Mouse (Mus musculus): Measurements from ENCODE around the gene 4930412O13Rik. TPM values are rescaled to one million over a fixed set of nuclear protein-coding genes. Genes with fewer than 3 reads are reported as not detected.
A peak's percentile ranks its signal among the peaks of the same experiment; 100 is the strongest.

4930412O13Rik gene
- polyA plus RNA-seq (2015; fragmentation: Nextera tagmentation; extraction: Ambion mirVana), result not detected in 2 replicates

DNA sequence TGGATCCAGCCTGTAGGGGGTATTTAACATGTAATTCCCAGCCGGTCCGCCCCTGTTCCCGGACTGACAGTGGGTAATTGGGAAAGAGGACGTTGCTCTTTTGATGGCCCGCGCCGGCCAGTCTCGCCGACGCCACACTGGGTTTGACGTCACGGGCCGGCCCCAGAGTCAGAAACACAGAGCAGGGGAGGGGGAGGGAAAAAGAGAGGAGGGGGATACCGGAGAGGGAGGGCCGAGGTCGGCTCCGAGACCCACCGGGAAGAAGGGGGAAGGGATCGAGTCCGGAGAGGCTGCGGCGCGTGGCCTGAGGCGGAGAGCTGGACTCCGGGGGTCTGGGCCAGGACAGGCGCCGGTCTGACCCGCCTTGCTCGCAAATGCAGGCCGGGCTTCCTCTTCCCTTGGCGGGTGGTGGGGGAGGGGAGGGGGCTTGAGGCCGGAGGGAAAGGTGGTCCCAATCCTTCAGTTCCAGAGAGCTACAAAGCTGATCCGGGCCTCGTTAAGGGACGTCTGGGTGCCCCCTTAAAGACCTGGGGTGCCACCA is at the start of gene 4930412O13Rik:
4930412O13Rik (plus strand) TSS at position 202 of the 541 bp plus-strand sequence.
- Histone ChIP-seq H3K9me3 (replicated peaks; ENCODE audit: control insufficient read depth, low read length) (no peaks in the 10 kb centered on the region), H3K27ac (ENCODE audit: low read length) (no peak within 1 kb of the TSS), H3K36me3 (ENCODE audit: control insufficient read depth, insufficient read depth, low read length) (no peaks in the 10 kb centered on the region), H3K9ac (ENCODE audit: low read length) (no peak within 1 kb of the TSS; the same call in none of the 2 replicates), H3K27me3 (ENCODE audit: control insufficient read depth, insufficient read depth, low read length) (peaks cover 67% of the 10 kb centered on the region), H3K4me3 (replicated peaks; ENCODE audit: low read length) (peak within 1 kb of the TSS; percentile 60), H3K4me2 (ENCODE audit: low read depth, low read length) (peak within 1 kb of the TSS; percentile 98), H3K4me1 (ENCODE audit: control insufficient read depth, insufficient read depth, low read length) (peaks cover 16% of the 10 kb centered on the region)
- no peak for ATAC-seq (ENCODE audit: insufficient read depth, low FRiP score)
- WGBS, result under 1% methylated on average over 32 of the region's 35 CpGs

DNA sequence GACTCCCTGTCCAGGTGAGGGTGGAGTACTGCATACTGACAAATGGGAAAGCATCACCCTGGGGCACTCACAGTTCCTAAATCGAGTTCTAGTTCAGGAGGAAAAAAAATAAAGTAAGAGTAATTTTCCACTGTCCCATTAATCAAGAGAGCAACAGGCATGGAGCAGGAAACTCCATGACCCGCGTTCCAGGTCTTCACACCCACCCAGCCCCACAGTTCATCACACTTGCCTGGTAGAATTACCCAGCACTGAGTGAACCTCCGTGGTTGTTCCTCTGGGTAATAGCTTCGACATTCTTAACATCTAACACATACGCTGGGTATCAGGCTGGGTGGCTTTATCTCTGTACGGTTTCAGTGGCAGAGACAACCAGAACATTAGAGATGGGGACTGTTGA is 47.3 kb upstream of the 4930412O13Rik start:
- no peak overlapping the region for H3K27ac ChIP-seq (ENCODE audit: low read length)
- WGBS, result 70% methylated on average over 7 of the region's 7 CpGs
- H3K27me3 ChIP-seq (ENCODE audit: control insufficient read depth, insufficient read depth, low read length), result no peaks in the 10 kb centered on the region

DNA sequence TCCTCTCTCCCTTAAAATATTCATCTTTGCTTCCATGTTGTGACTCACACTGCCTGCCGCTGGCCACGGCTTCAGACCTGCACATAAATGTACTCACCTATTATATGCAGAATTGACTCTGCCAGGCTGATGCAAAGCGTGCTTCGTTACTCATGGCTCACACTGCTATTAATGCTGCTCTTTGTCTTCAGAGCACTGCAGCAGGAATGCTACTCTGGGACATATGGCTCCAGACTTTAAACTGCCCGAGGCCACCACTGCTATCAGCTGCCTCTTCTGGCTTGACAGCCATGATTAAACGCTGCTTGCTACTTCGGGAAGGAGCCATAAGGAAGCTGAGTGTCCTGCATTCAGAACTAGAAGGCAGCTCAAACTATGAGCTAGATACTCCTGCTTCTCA is 45.9 kb upstream of the 4930412O13Rik start:
- no peaks in the 10 kb centered on the region for H3K27me3 ChIP-seq (ENCODE audit: control insufficient read depth, insufficient read depth, low read length)
- no peaks in the 10 kb centered on the region for H3K9me3 ChIP-seq (replicated peaks; ENCODE audit: control insufficient read depth, low read length)
- no peaks in the 10 kb centered on the region for H3K4me1 ChIP-seq (ENCODE audit: control insufficient read depth, insufficient read depth, low read length)
- WGBS, result 49% methylated on average over 7 of the region's 7 CpGs
- no peaks in the 10 kb centered on the region for H3K36me3 ChIP-seq (ENCODE audit: control insufficient read depth, insufficient read depth, low read length)
- H3K9ac ChIP-seq (ENCODE audit: low read length), result no peak overlapping the region
- H3K27ac ChIP-seq (ENCODE audit: low read length), result no peak overlapping the region
- no peak overlapping the region for H3K4me2 ChIP-seq (ENCODE audit: low read depth, low read length)
- H3K4me3 ChIP-seq (replicated peaks; ENCODE audit: low read length), result no peak overlapping the region
- ATAC-seq (ENCODE audit: insufficient read depth, low FRiP score), result no peak

More for the DNA sequence above, 47.3 kb upstream of the 4930412O13Rik start:
- no peak overlapping the region for H3K4me3 ChIP-seq (replicated peaks; ENCODE audit: low read length)
- no peak overlapping the region for H3K9ac ChIP-seq (ENCODE audit: low read length)
- no peaks in the 10 kb centered on the region for H3K36me3 ChIP-seq (ENCODE audit: control insufficient read depth, insufficient read depth, low read length)
- no peaks in the 10 kb centered on the region for H3K9me3 ChIP-seq (replicated peaks; ENCODE audit: control insufficient read depth, low read length)
- H3K4me2 ChIP-seq (ENCODE audit: low read depth, low read length), result no peak overlapping the region
- ATAC-seq (ENCODE audit: insufficient read depth, low FRiP score), result no peak
- no peaks in the 10 kb centered on the region for H3K4me1 ChIP-seq (ENCODE audit: control insufficient read depth, insufficient read depth, low read length)

DNA sequence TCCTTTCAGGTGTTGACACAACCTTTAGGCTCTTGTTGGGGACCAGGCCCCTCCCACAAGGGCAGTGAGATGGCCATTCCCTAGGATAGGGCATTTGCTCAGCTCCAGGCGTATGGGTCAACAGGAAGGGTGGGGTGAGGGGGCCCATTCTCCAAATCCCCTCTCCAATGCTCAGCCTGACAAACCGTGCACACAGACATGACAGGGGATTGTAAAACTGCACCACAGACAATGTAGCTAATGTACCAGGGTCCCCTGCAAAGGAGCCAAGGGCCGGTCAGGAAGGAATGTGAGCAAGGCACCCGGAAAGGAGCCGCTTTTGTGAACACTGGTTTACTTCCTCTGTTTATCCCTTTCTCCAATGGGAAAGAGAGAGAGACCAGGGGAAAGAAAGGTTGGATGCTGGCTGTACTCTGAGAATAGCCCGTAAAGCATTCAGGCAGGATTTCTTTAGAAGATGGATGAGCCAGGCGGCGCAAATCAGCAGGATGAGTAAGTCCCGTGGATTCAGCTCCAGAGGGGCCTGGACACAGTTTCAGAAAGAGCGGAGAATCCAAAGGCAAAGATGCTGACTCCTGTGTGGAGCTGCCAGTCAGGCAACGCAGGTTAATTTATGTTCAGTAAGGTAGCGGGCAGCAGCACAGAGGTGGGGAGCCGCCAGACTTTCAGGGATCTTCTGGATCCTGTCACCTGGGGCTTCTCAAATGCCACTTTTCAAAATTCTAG is 28.0 kb upstream of the 4930412O13Rik start:
- no peak for ATAC-seq (ENCODE audit: insufficient read depth, low FRiP score)
- 0 out of 2 replicates have a peak overlapping the region, but pooled peaks have one; percentile 9 for H3K4me2 ChIP-seq (ENCODE audit: low read depth, low read length)
- H3K4me3 ChIP-seq (replicated peaks; ENCODE audit: low read length), result no peak overlapping the region
- H3K27me3 ChIP-seq (ENCODE audit: control insufficient read depth, insufficient read depth, low read length), result no peaks in the 10 kb centered on the region
- no peak overlapping the region for H3K9ac ChIP-seq (ENCODE audit: low read length)
- H3K9me3 ChIP-seq (replicated peaks; ENCODE audit: control insufficient read depth, low read length), result no peaks in the 10 kb centered on the region
- 0 out of 2 replicates have a peak, but pooled peaks cover 3% of the 10 kb centered on the region for H3K4me1 ChIP-seq (ENCODE audit: control insufficient read depth, insufficient read depth, low read length)
- H3K36me3 ChIP-seq (ENCODE audit: control insufficient read depth, insufficient read depth, low read length), result no peaks in the 10 kb centered on the region
- WGBS, result 29% methylated on average over 13 of the region's 13 CpGs
- no peak overlapping the region for H3K27ac ChIP-seq (ENCODE audit: low read length)

DNA sequence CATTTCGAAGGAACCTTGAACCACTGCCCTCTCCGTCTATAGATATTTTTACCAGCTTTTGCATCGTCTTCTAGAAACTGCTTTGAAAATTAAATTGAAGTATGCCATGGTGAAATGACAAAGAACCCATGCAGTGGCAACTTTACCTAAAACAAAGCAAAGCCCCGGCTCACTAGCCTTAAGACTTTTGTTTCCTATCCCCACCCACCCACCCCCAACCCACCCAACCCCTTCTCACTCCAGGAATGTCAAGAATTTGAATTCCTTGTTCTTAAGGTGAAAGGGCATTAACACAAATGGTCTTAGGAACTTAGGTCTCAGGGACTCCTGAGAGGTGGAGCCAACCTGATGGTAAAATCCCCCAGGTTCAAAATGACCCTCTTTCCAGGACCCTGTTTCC is 25.2 kb upstream of the 4930412O13Rik start:
- H3K27ac ChIP-seq (ENCODE audit: low read length), result no peak overlapping the region
- no peaks in the 10 kb centered on the region for H3K27me3 ChIP-seq (ENCODE audit: control insufficient read depth, insufficient read depth, low read length)
- H3K9ac ChIP-seq (ENCODE audit: low read length), result no peak overlapping the region
- no peak overlapping the region for H3K4me2 ChIP-seq (ENCODE audit: low read depth, low read length)
- H3K9me3 ChIP-seq (replicated peaks; ENCODE audit: control insufficient read depth, low read length), result no peaks in the 10 kb centered on the region
- WGBS, result 56% methylated on average over 4 of the region's 4 CpGs
- no peaks in the 10 kb centered on the region for H3K36me3 ChIP-seq (ENCODE audit: control insufficient read depth, insufficient read depth, low read length)
- no peak overlapping the region for H3K4me3 ChIP-seq (replicated peaks; ENCODE audit: low read length)
- no peak for ATAC-seq (ENCODE audit: insufficient read depth, low FRiP score)
- H3K4me1 ChIP-seq (ENCODE audit: control insufficient read depth, insufficient read depth, low read length), result 0 out of 2 replicates have a peak, but pooled peaks cover 3% of the 10 kb centered on the region

DNA sequence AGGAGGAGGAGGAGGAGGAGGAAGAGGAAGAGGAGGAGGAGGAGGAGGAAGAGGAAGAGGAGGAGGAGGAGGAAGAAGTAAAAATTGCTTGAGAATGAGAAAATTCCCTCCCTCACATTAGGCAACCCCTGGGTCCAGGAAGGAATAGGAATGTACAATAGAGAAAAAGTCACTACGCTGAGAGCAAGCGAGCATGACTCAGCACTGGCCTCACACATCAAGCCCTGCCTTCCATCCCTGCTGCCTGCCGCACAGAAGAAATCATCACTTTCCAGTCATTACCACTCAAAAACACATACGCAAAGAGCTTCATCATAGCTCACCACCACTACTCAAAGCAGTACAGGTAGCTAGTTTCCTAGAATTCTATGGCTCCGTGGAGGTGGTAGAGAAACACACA is 20.4 kb upstream of the 4930412O13Rik start:
- 67% methylated on average over 5 of the region's 5 CpGs for WGBS
- no peaks in the 10 kb centered on the region for H3K36me3 ChIP-seq (ENCODE audit: control insufficient read depth, insufficient read depth, low read length)
- no peak overlapping the region for H3K9ac ChIP-seq (ENCODE audit: low read length)
- H3K9me3 ChIP-seq (replicated peaks; ENCODE audit: control insufficient read depth, low read length), result no peaks in the 10 kb centered on the region
- no peak for ATAC-seq (ENCODE audit: insufficient read depth, low FRiP score)
- H3K27me3 ChIP-seq (ENCODE audit: control insufficient read depth, insufficient read depth, low read length), result no peaks in the 10 kb centered on the region
- no peaks in the 10 kb centered on the region for H3K4me1 ChIP-seq (ENCODE audit: control insufficient read depth, insufficient read depth, low read length)
- no peak overlapping the region for H3K27ac ChIP-seq (ENCODE audit: low read length)
- no peak overlapping the region for H3K4me2 ChIP-seq (ENCODE audit: low read depth, low read length)
- no peak overlapping the region for H3K4me3 ChIP-seq (replicated peaks; ENCODE audit: low read length)

DNA sequence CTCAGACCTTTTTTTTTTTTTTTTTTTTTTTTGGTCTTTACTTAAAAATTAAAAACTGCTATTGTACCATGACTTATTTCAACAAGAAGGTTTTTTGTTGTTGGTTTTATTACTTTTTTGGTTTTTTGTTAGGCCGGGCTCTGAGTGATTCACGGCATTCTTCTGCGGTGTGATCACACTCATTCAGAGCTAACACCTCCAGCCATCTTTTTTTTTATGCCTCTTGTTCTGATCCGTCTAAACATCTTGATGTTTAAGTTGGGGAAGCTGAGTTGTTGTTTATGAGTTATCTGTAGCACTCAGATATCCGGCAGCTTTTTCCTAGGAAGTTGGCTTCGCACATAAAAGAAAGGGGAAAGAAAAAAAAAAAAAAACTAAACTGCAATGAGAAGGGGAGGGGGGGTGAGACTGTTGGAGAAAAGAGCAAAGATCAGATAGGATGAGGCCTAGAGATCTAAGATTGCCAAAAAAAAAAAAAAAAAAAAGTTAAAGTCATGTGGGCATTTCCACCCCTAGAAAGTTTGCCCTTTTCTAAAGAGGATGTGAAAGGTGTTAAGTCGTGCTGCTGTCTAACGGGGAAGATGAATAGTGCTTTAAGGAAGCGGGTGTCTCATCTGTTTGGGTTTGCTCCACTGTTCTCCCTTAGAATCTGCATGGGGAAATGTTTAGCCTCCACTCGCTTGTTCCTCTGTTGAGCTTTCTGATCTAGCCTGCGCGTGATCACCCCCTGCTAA is 13.8 kb upstream of the 4930412O13Rik start:
- 58% methylated on average over 12 of the region's 12 CpGs for WGBS
- no peak for ATAC-seq (ENCODE audit: insufficient read depth, low FRiP score)
- Histone ChIP-seq H3K36me3 (ENCODE audit: control insufficient read depth, insufficient read depth, low read length) (no peaks in the 10 kb centered on the region), H3K4me2 (ENCODE audit: low read depth, low read length) (no peak overlapping the region), H3K9ac (ENCODE audit: low read length) (no peak overlapping the region), H3K4me3 (replicated peaks; ENCODE audit: low read length) (no peak overlapping the region), H3K9me3 (replicated peaks; ENCODE audit: control insufficient read depth, low read length) (no peaks in the 10 kb centered on the region), H3K27me3 (ENCODE audit: control insufficient read depth, insufficient read depth, low read length) (peaks cover 20% of the 10 kb centered on the region), H3K27ac (ENCODE audit: low read length) (no peak overlapping the region), H3K4me1 (ENCODE audit: control insufficient read depth, insufficient read depth, low read length) (no peaks in the 10 kb centered on the region)

DNA sequence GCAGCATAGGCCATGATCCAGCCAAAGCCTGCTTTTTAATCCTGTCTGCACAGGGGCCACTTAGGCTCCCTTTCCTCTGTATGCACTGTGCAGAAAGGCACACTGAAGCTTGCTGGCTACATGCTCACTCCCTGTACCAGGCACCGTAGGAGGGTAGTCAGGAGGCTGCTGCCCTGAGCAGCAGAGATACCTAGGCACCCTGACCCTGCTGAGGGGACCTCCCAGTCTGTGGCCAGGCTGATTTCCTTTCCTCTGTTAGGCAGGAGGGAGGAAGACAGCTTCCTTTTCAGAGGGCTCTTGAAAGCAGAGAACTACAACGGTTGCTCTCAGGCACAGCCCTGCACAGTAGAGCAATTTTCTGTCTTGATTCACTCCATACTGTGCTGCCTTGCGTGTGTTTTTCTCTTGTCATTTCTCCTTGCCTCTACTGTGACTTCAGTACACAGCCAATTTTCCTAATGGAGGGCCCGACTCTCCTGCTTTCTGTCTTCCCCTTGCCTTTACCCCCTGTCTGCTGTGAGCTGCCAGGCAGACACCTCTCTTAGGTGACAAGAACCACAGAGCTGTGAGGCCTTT is 9.8 kb upstream of the 4930412O13Rik start:
- no peak for ATAC-seq (ENCODE audit: insufficient read depth, low FRiP score)
- peaks cover 53% of the 10 kb centered on the region for H3K27me3 ChIP-seq (ENCODE audit: control insufficient read depth, insufficient read depth, low read length)
- no peak overlapping the region for H3K4me3 ChIP-seq (replicated peaks; ENCODE audit: low read length)
- WGBS, result 50% methylated on average over 4 of the region's 4 CpGs
- no peaks in the 10 kb centered on the region for H3K36me3 ChIP-seq (ENCODE audit: control insufficient read depth, insufficient read depth, low read length)
- H3K9ac ChIP-seq (ENCODE audit: low read length), result no peak overlapping the region
- H3K4me1 ChIP-seq (ENCODE audit: control insufficient read depth, insufficient read depth, low read length), result no peaks in the 10 kb centered on the region
- H3K27ac ChIP-seq (ENCODE audit: low read length), result no peak overlapping the region
- H3K9me3 ChIP-seq (replicated peaks; ENCODE audit: control insufficient read depth, low read length), result no peaks in the 10 kb centered on the region
- no peak overlapping the region for H3K4me2 ChIP-seq (ENCODE audit: low read depth, low read length)

DNA sequence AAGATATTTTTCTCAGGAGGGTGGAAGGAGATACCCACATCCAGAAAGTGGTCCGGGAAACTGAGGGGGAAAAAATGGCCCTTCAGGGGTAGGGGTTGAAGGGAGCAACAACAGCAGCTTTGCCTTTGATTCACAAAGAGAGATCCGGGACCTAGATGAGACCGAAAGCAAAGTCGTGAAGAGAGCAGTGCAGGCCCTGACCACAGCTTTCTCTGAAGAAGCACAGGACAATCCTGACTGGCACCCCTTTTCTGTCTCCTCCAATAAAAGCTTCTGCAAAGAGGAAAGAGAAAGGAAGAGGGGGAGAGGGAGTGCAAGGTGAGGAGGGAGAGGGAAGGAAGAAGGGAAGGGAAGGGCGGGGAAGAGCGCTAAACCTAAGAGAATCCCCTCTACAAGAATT is 9.3 kb upstream of the 4930412O13Rik start:
- no peak overlapping the region for H3K27ac ChIP-seq (ENCODE audit: low read length)
- H3K27me3 ChIP-seq (ENCODE audit: control insufficient read depth, insufficient read depth, low read length), result peaks cover 59% of the 10 kb centered on the region
- ATAC-seq (ENCODE audit: insufficient read depth, low FRiP score), result no peak
- no peaks in the 10 kb centered on the region for H3K4me1 ChIP-seq (ENCODE audit: control insufficient read depth, insufficient read depth, low read length)
- no peaks in the 10 kb centered on the region for H3K9me3 ChIP-seq (replicated peaks; ENCODE audit: control insufficient read depth, low read length)
- 58% methylated on average over 6 of the region's 6 CpGs for WGBS
- H3K4me3 ChIP-seq (replicated peaks; ENCODE audit: low read length), result no peak overlapping the region
- H3K36me3 ChIP-seq (ENCODE audit: control insufficient read depth, insufficient read depth, low read length), result no peaks in the 10 kb centered on the region
- no peak overlapping the region for H3K4me2 ChIP-seq (ENCODE audit: low read depth, low read length)
- no peak overlapping the region for H3K9ac ChIP-seq (ENCODE audit: low read length)

All from stomach, embryonic 16.5 days (tissue).